Mouse (Mus musculus): ENCODE data around the gene Gm17124. TPM values are rescaled to one million over a fixed set of nuclear protein-coding genes. Genes with fewer than 3 reads are reported as not detected.

Gene Gm17124
- polyA plus RNA-seq (2012; rRNA removed) = not detected in 2 replicates

DNA sequence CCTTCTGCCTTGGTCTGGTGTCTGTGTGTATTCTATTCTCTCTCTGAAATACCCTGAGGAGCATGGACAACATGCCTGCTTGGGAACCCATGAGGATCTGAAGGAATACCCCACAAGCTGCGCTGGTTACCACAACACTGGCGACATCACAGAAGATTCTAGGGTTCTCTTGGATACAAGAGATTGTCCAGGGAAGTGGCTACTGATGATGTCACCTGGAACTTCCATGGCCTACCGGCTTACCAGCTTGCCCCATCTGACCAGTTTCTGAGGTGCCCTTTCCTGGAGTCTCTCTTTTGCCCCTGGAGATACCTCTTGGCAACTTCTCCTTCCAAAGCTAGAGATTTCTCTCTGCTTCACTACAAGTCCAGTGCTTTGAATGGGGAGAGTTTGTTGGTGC is at the start of gene Gm17124:
Gm17124 (minus strand) TSS at position 101 of the 400 bp plus-strand sequence.

DNA sequence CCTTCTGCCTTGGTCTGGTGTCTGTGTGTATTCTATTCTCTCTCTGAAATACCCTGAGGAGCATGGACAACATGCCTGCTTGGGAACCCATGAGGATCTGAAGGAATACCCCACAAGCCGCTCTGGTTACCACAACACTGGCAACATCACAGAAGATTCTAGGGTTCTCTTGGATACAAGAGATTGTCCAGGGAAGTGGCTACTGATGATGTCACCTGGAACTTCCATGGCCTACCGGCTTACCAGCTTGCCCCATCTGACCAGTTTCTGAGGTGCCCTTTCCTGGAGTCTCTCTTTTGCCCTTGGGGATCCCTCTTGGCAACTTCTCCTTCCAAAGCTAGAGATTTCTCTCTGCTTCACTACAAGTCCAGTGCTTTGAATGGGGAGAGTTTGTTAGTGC is 42.1 kb upstream of the Gm17124 start, which contains the start of gene Gm3633:
Gm3633 (minus strand) TSS at position 101 of the 400 bp plus-strand sequence.

Other genes starting within 250 kb of the Gm17124 start
- gene Gm8005, start 160.2 kb downstream of the Gm17124 start, polyA plus RNA-seq (2012; rRNA removed) = not detected in 2 replicates
- not detected in 2 replicates for gene Gm8011, start 136.0 kb downstream of the Gm17124 start, polyA plus RNA-seq (2012; rRNA removed)
- gene Gm8020, start 97.5 kb downstream of the Gm17124 start, polyA plus RNA-seq (2012; rRNA removed) = not detected in 2 replicates
- not detected in 2 replicates for gene Gm8024, start 75.6 kb downstream of the Gm17124 start, polyA plus RNA-seq (2012; rRNA removed)
- not detected in 2 replicates for gene Gm3633, start 42.0 kb upstream of the Gm17124 start, polyA plus RNA-seq (2012; rRNA removed)
- not detected in 2 replicates for gene Gm10378, start 56.1 kb upstream of the Gm17124 start, polyA plus RNA-seq (2012; rRNA removed)
- not detected in 2 replicates for gene Gm3015, start 168.9 kb upstream of the Gm17124 start, polyA plus RNA-seq (2012; rRNA removed)
- gene Gm10377, start 198.1 kb upstream of the Gm17124 start, polyA plus RNA-seq (2012; rRNA removed) = not detected in 2 replicates

Measured in ovary, adult 2 months (tissue).